Mouse (Mus musculus) thymus, adult 2 months (tissue): Measurements from ENCODE around the gene Pgm5. TPM values are rescaled to one million over a fixed set of nuclear protein-coding genes. Genes with fewer than 3 reads are reported as not detected.

Source experiments
- DNase-seq: peaks from one replicate; pipeline ENCODE4 v3.0.0; 2021
- H3K27ac ChIP-seq: fragments of 200-500 bp; 2 replicates; pipeline ENCODE4 v1.5.1; 2012; ENCODE audit warnings: low read length, control low read depth; ENCODE audit not compliant: control insufficient read depth, insufficient read depth
- H3K27me3 ChIP-seq: fragments of 200-500 bp; 2 replicates; pipeline ENCODE4 v1.6.1; 2012; ENCODE audit warnings: mild to moderate bottlenecking, low read length, moderate library complexity, mixed read lengths; ENCODE audit not compliant: control insufficient read depth, insufficient read depth
- H3K36me3 ChIP-seq: fragments of 200-500 bp; 2 replicates; pipeline ENCODE4 v1.6.1; 2012; ENCODE audit warnings: mild to moderate bottlenecking, low read length, moderate library complexity; ENCODE audit not compliant: control insufficient read depth, insufficient read depth
- H3K4me1 ChIP-seq: fragments of 200-500 bp; replicated peaks from 2 replicates; pipeline ENCODE4 v1.6.1; 2012; ENCODE audit warnings: low read length; ENCODE audit not compliant: control insufficient read depth, insufficient read depth
- H3K4me3 ChIP-seq: fragments of 200-500 bp; 2 replicates; pipeline ENCODE4 v1.5.1; 2012; ENCODE audit warnings: mild to moderate bottlenecking, low read length, control low read depth, moderate library complexity; ENCODE audit not compliant: control insufficient read depth, insufficient read depth
- CTCF ChIP-seq: fragments of 200-500 bp; IDR thresholded peaks from 2 replicates; pipeline ENCODE4 v1.5.1; 2012; ENCODE audit warnings: mild to moderate bottlenecking, control low read depth, low read length, moderate library complexity, borderline replicate concordance; ENCODE audit not compliant: control insufficient read depth, poor library complexity, insufficient read depth; ENCODE audit errors: extremely low read depth
- POLR2A ChIP-seq: fragments of 200-500 bp; IDR thresholded peaks from 2 replicates; pipeline ENCODE4 v1.6.1; 2012; ENCODE audit warnings: mild to moderate bottlenecking, low read length, control low read depth, moderate library complexity; ENCODE audit not compliant: control insufficient read depth, poor library complexity, insufficient read depth; ENCODE audit errors: extremely low read depth
- WGBS: fragments of 180-500 bp; shearing (Covaris S2); methylation state at CpG from one replicate; pipeline ENCODE4 v1.1.7; 2018; 5-methylcytosine and 5-hydroxymethylcytosine counted together
- polyA plus RNA-seq: library from polyadenylated mRNA; depleted of rRNA; stranded (reverse); fragments of >200 nt; gene quantifications from 2 replicates; pipeline ENCODE4 v1.2.3, GENCODE M21; 2012

Pgm5 gene
- polyA plus RNA-seq, 1 experiment: 7.2 TPM

GRCm38 (mm10) chr19:24842080-24842479, 19.6 kb downstream of the Pgm5 start:
- H3K36me3 ChIP-seq: no peaks in the 10 kb centered on the region
- 80% methylated on average over 3 of the region's 3 CpGs for WGBS
- TF ChIP-seq POLR2A (no peak), CTCF (no peak)
- DNase-seq: no peak
- no peaks in the 10 kb centered on the region for H3K4me1 ChIP-seq
- H3K27me3 ChIP-seq: no peaks in the 10 kb centered on the region
- no peak overlapping the region for H3K4me3 ChIP-seq
- no peak overlapping the region for H3K27ac ChIP-seq

- no peak for DNase-seq
- H3K4me1 ChIP-seq: no peaks in the 10 kb centered on the region
- H3K4me3 ChIP-seq: no peak overlapping the region
- no peak overlapping the region for H3K27ac ChIP-seq
- no peaks in the 10 kb centered on the region for H3K27me3 ChIP-seq
- no peaks in the 10 kb centered on the region for H3K36me3 ChIP-seq
- TF ChIP-seq CTCF (no peak), POLR2A (no peak)
- WGBS: 7% methylated on average over 4 of the region's 4 CpGs
Measured at GRCm38 (mm10) chr19:24824517-24824916, 37.1 kb downstream of the Pgm5 start.

GRCm38 (mm10) chr19:24815661-24816221, 45.9 kb downstream of the Pgm5 start:
- DNase-seq: no peak
- Histone ChIP-seq H3K4me3 (no peak overlapping the region), H3K36me3 (no peaks in the 10 kb centered on the region), H3K4me1 (no peaks in the 10 kb centered on the region), H3K27me3 (no peaks in the 10 kb centered on the region), H3K27ac (no peak overlapping the region)
- TF ChIP-seq CTCF (no peak), POLR2A (no peak)
- WGBS: 85% methylated on average over 12 of the region's 12 CpGs

- TF ChIP-seq CTCF: no peak
- no peak for TF ChIP-seq POLR2A
- WGBS: 93% methylated on average over 8 of the region's 8 CpGs
- H3K27ac ChIP-seq: no peak overlapping the region
- DNase-seq: no peak
- H3K4me1 ChIP-seq: no peaks in the 10 kb centered on the region
- H3K27me3 ChIP-seq: no peaks in the 10 kb centered on the region
- H3K4me3 ChIP-seq: no peak overlapping the region
- no peaks in the 10 kb centered on the region for H3K36me3 ChIP-seq
Measured at GRCm38 (mm10) chr19:24812861-24813293, 48.8 kb downstream of the Pgm5 start.

- Histone ChIP-seq H3K27ac (no peak overlapping the region), H3K27me3 (no peaks in the 10 kb centered on the region), H3K4me3 (no peak overlapping the region), H3K4me1 (no peaks in the 10 kb centered on the region), H3K36me3 (no peaks in the 10 kb centered on the region)
- WGBS: 89% methylated on average over 7 of the region's 7 CpGs
- TF ChIP-seq CTCF: no peak
- no peak for TF ChIP-seq POLR2A
- no peak for DNase-seq
Measured at GRCm38 (mm10) chr19:24812106-24812810, 49.4 kb downstream of the Pgm5 start.

- H3K27me3 ChIP-seq: no peaks in the 10 kb centered on the region
- H3K4me1 ChIP-seq: no peaks in the 10 kb centered on the region
- no peak for TF ChIP-seq POLR2A
- no peak for TF ChIP-seq CTCF
- DNase-seq: no peak
- WGBS: 74% methylated on average over 10 of the region's 10 CpGs
- no peaks in the 10 kb centered on the region for H3K36me3 ChIP-seq
- H3K4me3 ChIP-seq: no peak overlapping the region
- no peak overlapping the region for H3K27ac ChIP-seq
Measured at GRCm38 (mm10) chr19:24811451-24811850, 50.2 kb downstream of the Pgm5 start.

- no peaks in the 10 kb centered on the region for H3K36me3 ChIP-seq
- H3K4me3 ChIP-seq: no peak overlapping the region
- WGBS: 93% methylated on average over 3 of the region's 3 CpGs
- no peaks in the 10 kb centered on the region for H3K27me3 ChIP-seq
- DNase-seq: no peak
- no peaks in the 10 kb centered on the region for H3K4me1 ChIP-seq
- TF ChIP-seq CTCF (no peak), POLR2A (no peak)
- H3K27ac ChIP-seq: no peak overlapping the region
Measured at GRCm38 (mm10) chr19:24806013-24806412, 55.6 kb downstream of the Pgm5 start.
